Comparison of ENCODE assay signal across 23 mouse cellular contexts in genomic region chr1:86733160-86733821, GRCm38 (mm10).
"Had no signal": no experiment of that assay in that cellular context is flagged by ENCODE, and none has a peak within 500 bp of the region (broad histone marks: within the 10 kb centered on the region; RNA-seq: fewer than 3 reads in every experiment).

No protein-coding gene starts in this region.

- H3K9me3 ChIP-seq: kidney, embryonic 15.5 days; limb, embryonic 12.5 days; limb, embryonic 15.5 days; lung, embryonic 15.5 days; midbrain, embryonic 12.5 days; midbrain, embryonic 15.5 days; neural tube, embryonic 13.5 days; stomach, embryonic 15.5 days had no signal

- H3K4me1 ChIP-seq: kidney, embryonic 15.5 days; limb, embryonic 12.5 days; limb, embryonic 15.5 days; lung, embryonic 15.5 days; midbrain, embryonic 12.5 days; midbrain, embryonic 15.5 days; neural tube, embryonic 13.5 days; stomach, embryonic 15.5 days had no signal

- H3K4me3 ChIP-seq: kidney, embryonic 15.5 days; left cerebral cortex, adult 2 months; limb, embryonic 12.5 days; limb, embryonic 15.5 days; lung, embryonic 15.5 days; midbrain, embryonic 12.5 days; midbrain, embryonic 15.5 days; neural tube, embryonic 13.5 days; stomach, embryonic 15.5 days had no signal

- H3K36me3 ChIP-seq: limb, embryonic 12.5 days; limb, embryonic 15.5 days; lung, embryonic 15.5 days; midbrain, embryonic 12.5 days; midbrain, embryonic 15.5 days; neural tube, embryonic 13.5 days; stomach, embryonic 15.5 days had no signal

- H3K27me3 ChIP-seq: kidney, embryonic 15.5 days; limb, embryonic 12.5 days; limb, embryonic 15.5 days; lung, embryonic 15.5 days; midbrain, embryonic 12.5 days; midbrain, embryonic 15.5 days; neural tube, embryonic 13.5 days; stomach, embryonic 15.5 days had no signal

- H3K4me2 ChIP-seq: kidney, embryonic 15.5 days; limb, embryonic 12.5 days; limb, embryonic 15.5 days; liver, embryonic 11.5 days; lung, embryonic 15.5 days; midbrain, embryonic 12.5 days; midbrain, embryonic 15.5 days; neural tube, embryonic 13.5 days; stomach, embryonic 15.5 days had no signal

- H3K9ac ChIP-seq: kidney, embryonic 15.5 days; limb, embryonic 12.5 days; limb, embryonic 15.5 days; liver, embryonic 14.5 days; liver, postnatal 0 days; lung, embryonic 15.5 days; midbrain, embryonic 12.5 days; midbrain, embryonic 15.5 days; neural tube, embryonic 13.5 days; stomach, embryonic 15.5 days had no signal

- ATAC-seq: intestine, postnatal 0 days; liver, postnatal 0 days; midbrain, embryonic 15.5 days had no signal

- H3K27ac ChIP-seq: kidney, embryonic 15.5 days; left cerebral cortex, adult 2 months; limb, embryonic 12.5 days; limb, embryonic 15.5 days; liver, embryonic 14.5 days; lung, embryonic 15.5 days; midbrain, embryonic 12.5 days; midbrain, embryonic 15.5 days; neural tube, embryonic 13.5 days; stomach, embryonic 15.5 days had no signal

- DNase-seq: kidney, adult 8-10 months; kidney, postnatal 10 days; kidney, postnatal 36 days; layer of hippocampus, postnatal 36 days; left cerebral cortex, postnatal 4 days; liver, postnatal 0 days; lung, postnatal 10 days; lung, postnatal 4 days; retina, postnatal 1 day; right cerebral cortex, postnatal 25 days; thymus, postnatal 25 days had no signal
